Mouse (Mus musculus): ENCODE data around the gene 5730596B20Rik. TPM values are rescaled to one million over a fixed set of nuclear protein-coding genes. Genes with fewer than 3 reads are reported as not detected.
A peak's percentile ranks its signal among the peaks of the same experiment; 100 is the strongest.

5730596B20Rik gene
- polyA plus RNA-seq, 1 experiment from 2014 or later, result 0.08 TPM

GRCm38 (mm10) chr6:52225612-52226568 lies 48.6 kb downstream of the 5730596B20Rik start:
- Histone ChIP-seq H3K27me3 (peaks cover 99% of the 10 kb centered on the region), H3K4me2 (no peak overlapping the region), H3K9ac (no peak overlapping the region), H3K9me3 (no peaks in the 10 kb centered on the region), H3K27ac (no peak overlapping the region), H3K36me3 (no peaks in the 10 kb centered on the region), H3K4me3 (no peak overlapping the region), H3K4me1 (peaks cover 16% of the 10 kb centered on the region)
- no peak for ATAC-seq (ENCODE audit: insufficient number of reproducible peaks, insufficient read depth, low FRiP score, low TSS enrichment, low read depth)
- WGBS, result 2% methylated on average over 69 of the region's 69 CpGs

- no peak overlapping the region for H3K4me3 ChIP-seq
- H3K9ac ChIP-seq, result no peak overlapping the region
- H3K4me2 ChIP-seq, result no peak overlapping the region
- H3K27me3 ChIP-seq, result peaks cover 97% of the 10 kb centered on the region
- no peak overlapping the region for H3K27ac ChIP-seq
- peaks cover 11% of the 10 kb centered on the region for H3K4me1 ChIP-seq
- H3K36me3 ChIP-seq, result no peaks in the 10 kb centered on the region
- no peaks in the 10 kb centered on the region for H3K9me3 ChIP-seq
- 3% methylated on average over 26 of the region's 26 CpGs for WGBS
- no peak for ATAC-seq (ENCODE audit: insufficient number of reproducible peaks, insufficient read depth, low FRiP score, low TSS enrichment, low read depth)
Observed at GRCm38 (mm10) chr6:52226569-52227257, 49.4 kb downstream of the 5730596B20Rik start.

GRCm38 (mm10) chr6:52227470-52228222 lies 50.3 kb downstream of the 5730596B20Rik start:
- no peak for ATAC-seq (ENCODE audit: insufficient number of reproducible peaks, insufficient read depth, low FRiP score, low TSS enrichment, low read depth)
- no peak overlapping the region for H3K4me3 ChIP-seq
- H3K27me3 ChIP-seq, result peaks cover 97% of the 10 kb centered on the region
- no peak overlapping the region for H3K27ac ChIP-seq
- H3K4me2 ChIP-seq, result no peak overlapping the region
- no peaks in the 10 kb centered on the region for H3K36me3 ChIP-seq
- WGBS, result 2% methylated on average over 11 of the region's 11 CpGs
- peaks cover 9% of the 10 kb centered on the region; the same call in 1 of the 2 replicates for H3K4me1 ChIP-seq
- H3K9ac ChIP-seq, result no peak overlapping the region
- no peaks in the 10 kb centered on the region for H3K9me3 ChIP-seq

DNA sequence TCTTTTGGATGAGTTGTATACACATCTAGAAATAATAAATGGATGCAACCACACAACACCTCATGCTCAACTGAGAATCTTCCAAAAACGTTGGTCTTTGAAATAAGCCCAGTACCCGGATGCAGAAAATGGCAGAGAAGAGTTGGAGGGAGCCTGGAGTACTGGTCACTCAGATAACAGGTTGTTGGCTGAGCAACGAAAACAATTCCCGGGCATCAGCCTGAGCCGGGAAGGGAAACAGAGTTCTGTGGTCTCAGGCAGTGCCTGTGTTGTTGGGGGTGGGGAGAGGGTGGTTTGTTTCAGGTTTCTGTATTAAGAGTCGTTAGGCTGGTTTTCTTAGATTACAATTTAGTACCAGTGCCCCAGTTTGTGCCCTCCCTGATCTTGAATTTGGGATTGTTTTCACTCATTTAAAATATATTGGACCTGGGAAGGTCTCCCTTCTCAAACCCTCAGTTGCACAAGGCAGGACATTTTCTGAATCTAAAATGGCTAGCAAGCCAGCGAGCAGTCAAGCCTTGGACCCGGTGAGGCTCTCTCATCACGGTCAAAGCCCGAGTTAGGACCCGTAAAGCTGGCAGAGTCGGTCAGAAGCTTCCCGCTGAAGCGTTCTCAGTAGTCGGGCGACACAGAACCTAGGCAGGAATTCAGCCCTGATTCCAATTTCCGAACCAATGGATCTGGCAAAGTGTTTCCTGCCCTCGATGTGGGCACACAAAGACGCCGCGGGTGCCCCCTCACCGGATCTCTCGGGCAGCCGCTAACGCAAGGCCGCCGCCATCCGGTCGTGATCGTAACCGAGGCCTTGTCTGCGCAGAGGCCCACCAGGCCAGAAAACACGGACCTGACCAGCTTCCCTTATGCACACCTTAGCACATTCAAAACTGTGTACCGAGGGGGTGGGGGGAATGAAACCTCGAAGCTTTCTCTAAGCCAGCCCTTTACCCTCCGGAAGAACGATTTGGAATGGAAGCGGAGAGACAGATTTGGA lies 51.5 kb downstream of the 5730596B20Rik start:
- Histone ChIP-seq H3K9me3 (no peaks in the 10 kb centered on the region), H3K27me3 (peaks cover 97% of the 10 kb centered on the region), H3K4me3 (no peak overlapping the region), H3K4me1 (peaks cover 9% of the 10 kb centered on the region; the same call in 1 of the 2 replicates), H3K4me2 (no peak overlapping the region), H3K36me3 (no peaks in the 10 kb centered on the region), H3K27ac (no peak overlapping the region), H3K9ac (no peak overlapping the region)
- 2% methylated on average over 38 of the region's 38 CpGs for WGBS
- no peak for ATAC-seq (ENCODE audit: insufficient number of reproducible peaks, insufficient read depth, low FRiP score, low TSS enrichment, low read depth)

- Histone ChIP-seq H3K9me3 (no peaks in the 10 kb centered on the region), H3K4me3 (no peak overlapping the region), H3K27ac (no peak overlapping the region), H3K9ac (no peak overlapping the region), H3K27me3 (peaks cover 97% of the 10 kb centered on the region), H3K4me2 (no peak overlapping the region), H3K36me3 (no peaks in the 10 kb centered on the region), H3K4me1 (peaks cover 17% of the 10 kb centered on the region; the same call in 1 of the 2 replicates)
- 2% methylated on average over 44 of the region's 44 CpGs for WGBS
- ATAC-seq (ENCODE audit: insufficient number of reproducible peaks, insufficient read depth, low FRiP score, low TSS enrichment, low read depth), result no peak
Observed at GRCm38 (mm10) chr6:52229558-52230416, 52.5 kb downstream of the 5730596B20Rik start.

MicroRNA genes within 50 kb of the gene (microRNA counts, 519-probe panel; counts per million panel counts)
- microRNA mmu-miR-196b, result 236 counts per million, percentile 44 among the panel's probes with 10 or more counts

Small RNA genes within 50 kb of the gene (microRNA-seq; reads per million reads assigned to microRNA genes)
- 51.0 reads per million, percentile 45 among the genes with 10 or more reads in this experiment for gene Mir196b

Other genes with a start within 250 kb of the 5730596B20Rik start
- gene Skap2, start 164.9 kb upstream of the 5730596B20Rik start, polyA plus RNA-seq (2015; fragmentation: Nextera tagmentation; extraction: Ambion mirVana), result 10.1 and 10.6 TPM in 2 replicates
- 0.21 and 0.84 TPM in 2 replicates for gene Hoxa1, start 19.2 kb upstream of the 5730596B20Rik start, polyA plus RNA-seq (2015; fragmentation: Nextera tagmentation; extraction: Ambion mirVana)
- 0.19 and 1.6 TPM in 2 replicates for gene Hoxa2, start 12.7 kb upstream of the 5730596B20Rik start, polyA plus RNA-seq (2015; fragmentation: Nextera tagmentation; extraction: Ambion mirVana)
- 0.46 TPM in 1 of 2 replicates, not detected in the other for gene Hoxa4, start 14.3 kb downstream of the 5730596B20Rik start, polyA plus RNA-seq (2015; fragmentation: Nextera tagmentation; extraction: Ambion mirVana)
- gene Hoxa5, start 27.1 kb downstream of the 5730596B20Rik start, polyA plus RNA-seq (2015; fragmentation: Nextera tagmentation; extraction: Ambion mirVana), result 0.18 and 4.8 TPM in 2 replicates
- gene Hoxa6, start 31.2 kb downstream of the 5730596B20Rik start, polyA plus RNA-seq (2015; fragmentation: Nextera tagmentation; extraction: Ambion mirVana), result 0.81 TPM in 1 of 2 replicates, not detected in the other
- 0.52 TPM in 1 of 2 replicates, not detected in the other for gene Hoxa3, start 35.8 kb downstream of the 5730596B20Rik start, polyA plus RNA-seq (2015; fragmentation: Nextera tagmentation; extraction: Ambion mirVana)
- gene Gm28308, start 35.8 kb downstream of the 5730596B20Rik start, polyA plus RNA-seq (2015; fragmentation: Nextera tagmentation; extraction: Ambion mirVana), result not detected in 2 replicates
- gene Hoxa7, start 44.4 kb downstream of the 5730596B20Rik start, polyA plus RNA-seq (2015; fragmentation: Nextera tagmentation; extraction: Ambion mirVana), result not detected in 2 replicates
- not detected in 2 replicates for gene Hoxa9, start 53.6 kb downstream of the 5730596B20Rik start, polyA plus RNA-seq (2015; fragmentation: Nextera tagmentation; extraction: Ambion mirVana)
- 0.13 TPM in 1 of 2 replicates, not detected in the other for gene Hoxa10, start 63.4 kb downstream of the 5730596B20Rik start, polyA plus RNA-seq (2015; fragmentation: Nextera tagmentation; extraction: Ambion mirVana)
- not detected in 2 replicates for gene Hoxa11, start 68.3 kb downstream of the 5730596B20Rik start, polyA plus RNA-seq (2015; fragmentation: Nextera tagmentation; extraction: Ambion mirVana)
- not detected in 2 replicates for gene Hoxa13, start 83.4 kb downstream of the 5730596B20Rik start, polyA plus RNA-seq (2015; fragmentation: Nextera tagmentation; extraction: Ambion mirVana)
- not detected in 2 replicates for gene Evx1, start 136.0 kb downstream of the 5730596B20Rik start, polyA plus RNA-seq (2015; fragmentation: Nextera tagmentation; extraction: Ambion mirVana)